Mouse (Mus musculus): ENCODE results near the gene Hrh2.

GRCm38 (mm10) chr13:54171346-54171745 is 20.6 kb upstream of the Hrh2 start:
- TF ChIP-seq CTCF (IDR thresholded peaks at IDR 0.05; ENCODE audit: low read depth) (no peak), EP300 (optimal IDR thresholded peaks at IDR 0.05) (no peak)

Measured in stomach, postnatal 0 days (tissue).